Mouse (Mus musculus): ENCODE data around the gene Pdzrn4. TPM values are rescaled to one million over a fixed set of nuclear protein-coding genes. Genes with fewer than 3 reads are reported as not detected.

Gene Pdzrn4
- polyA plus RNA-seq, 1 experiment from 2014 or later = not detected

DNA sequence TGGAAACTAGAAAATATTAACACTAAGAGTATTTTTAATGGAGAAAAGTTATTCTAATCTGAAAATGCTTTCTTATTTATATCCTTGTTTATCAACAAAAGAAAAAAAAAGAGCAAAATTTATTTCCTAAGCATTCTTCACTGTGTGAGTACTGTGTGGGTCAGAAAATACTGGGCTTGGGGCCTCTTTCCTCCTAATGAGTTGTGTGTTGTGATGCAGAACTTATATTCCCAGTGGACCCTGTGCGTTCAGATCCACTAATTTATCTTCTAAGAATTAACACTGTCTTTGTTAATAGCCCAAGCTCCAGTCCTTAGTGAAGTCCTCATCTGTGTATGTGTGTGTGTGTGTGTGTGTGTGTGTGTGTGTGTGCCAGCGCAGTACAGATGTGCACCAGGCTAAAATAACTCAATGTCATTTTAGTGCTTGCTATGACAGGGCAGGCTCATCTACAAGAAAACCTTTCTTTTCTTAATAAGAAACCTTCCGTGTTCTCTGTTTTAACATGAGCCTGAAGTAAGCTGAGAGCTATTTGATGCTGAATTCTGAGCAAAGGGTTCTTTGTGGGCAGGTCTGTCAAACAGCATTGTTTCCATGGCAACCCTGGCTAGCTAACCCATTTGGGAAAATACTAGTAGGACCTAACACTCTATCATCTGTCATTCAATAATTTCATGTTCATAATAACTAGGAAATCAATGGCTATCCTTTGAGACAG is 174.0 kb downstream of the Pdzrn4 start:
- Histone ChIP-seq H3K9ac (replicated peaks) (no peak overlapping the region), H3K36me3 (replicated peaks; ENCODE audit: insufficient read depth, low read length) (no peaks in the 10 kb centered on the region), H3K27me3 (ENCODE audit: insufficient read depth, low read length) (no peaks in the 10 kb centered on the region), H3K4me1 (ENCODE audit: insufficient read depth) (no peaks in the 10 kb centered on the region), H3K4me2 (ENCODE audit: low read depth, low read length) (no peak overlapping the region), H3K9me3 (ENCODE audit: low read length) (no peaks in the 10 kb centered on the region), H3K27ac (ENCODE audit: low read depth) (no peak overlapping the region), H3K4me3 (ENCODE audit: low read depth, low read length) (no peak overlapping the region)
- ATAC-seq (no peak), DNase-seq (no peak)
- WGBS (ENCODE audit: insufficient replicate concordance) = 79% methylated on average over 3 of the region's 3 CpGs
- TF ChIP-seq CTCF (IDR thresholded peaks at IDR 0.05; ENCODE audit: low read depth) = no peak

- DNase-seq = no peak
- 62% methylated on average over 5 of the region's 5 CpGs for WGBS (ENCODE audit: insufficient replicate concordance)
Measured at GRCm38 (mm10) chr15:92571244-92571539, 174.5 kb downstream of the Pdzrn4 start.

GRCm38 (mm10) chr15:92577476-92577875 is 180.8 kb downstream of the Pdzrn4 start:
- WGBS (ENCODE audit: insufficient replicate concordance) = 76% methylated on average over 11 of the region's 11 CpGs
- H3K27ac ChIP-seq (ENCODE audit: low read depth) = no peak overlapping the region
- no peak for DNase-seq
- H3K27me3 ChIP-seq (ENCODE audit: insufficient read depth, low read length) = no peaks in the 10 kb centered on the region
- TF ChIP-seq EP300 (IDR thresholded peaks at IDR 0.05; ENCODE audit: low read depth) (no peak), CTCF (IDR thresholded peaks at IDR 0.05; ENCODE audit: low read depth) (no peak)
- no peaks in the 10 kb centered on the region for H3K9me3 ChIP-seq (ENCODE audit: low read length)
- H3K4me1 ChIP-seq (ENCODE audit: insufficient read depth) = no peaks in the 10 kb centered on the region
- H3K4me2 ChIP-seq (ENCODE audit: low read depth, low read length) = no peak overlapping the region
- H3K4me3 ChIP-seq (ENCODE audit: low read depth, low read length) = no peak overlapping the region
- H3K36me3 ChIP-seq (replicated peaks; ENCODE audit: insufficient read depth, low read length) = no peaks in the 10 kb centered on the region
- no peak for ATAC-seq
- no peak overlapping the region for H3K9ac ChIP-seq (replicated peaks)

More at GRCm38 (mm10) chr15:92571244-92571539, 174.5 kb downstream of the Pdzrn4 start:
- TF ChIP-seq EP300 (IDR thresholded peaks at IDR 0.05; ENCODE audit: low read depth) (no peak), CTCF (IDR thresholded peaks at IDR 0.05; ENCODE audit: low read depth) (no peak)
- Histone ChIP-seq H3K4me1 (ENCODE audit: insufficient read depth) (no peaks in the 10 kb centered on the region), H3K27ac (ENCODE audit: low read depth) (no peak overlapping the region), H3K27me3 (ENCODE audit: insufficient read depth, low read length) (no peaks in the 10 kb centered on the region), H3K36me3 (replicated peaks; ENCODE audit: insufficient read depth, low read length) (no peaks in the 10 kb centered on the region), H3K9me3 (ENCODE audit: low read length) (no peaks in the 10 kb centered on the region), H3K9ac (replicated peaks) (no peak overlapping the region), H3K4me3 (ENCODE audit: low read depth, low read length) (no peak overlapping the region), H3K4me2 (ENCODE audit: low read depth, low read length) (no peak overlapping the region)
- no peak for ATAC-seq

DNA sequence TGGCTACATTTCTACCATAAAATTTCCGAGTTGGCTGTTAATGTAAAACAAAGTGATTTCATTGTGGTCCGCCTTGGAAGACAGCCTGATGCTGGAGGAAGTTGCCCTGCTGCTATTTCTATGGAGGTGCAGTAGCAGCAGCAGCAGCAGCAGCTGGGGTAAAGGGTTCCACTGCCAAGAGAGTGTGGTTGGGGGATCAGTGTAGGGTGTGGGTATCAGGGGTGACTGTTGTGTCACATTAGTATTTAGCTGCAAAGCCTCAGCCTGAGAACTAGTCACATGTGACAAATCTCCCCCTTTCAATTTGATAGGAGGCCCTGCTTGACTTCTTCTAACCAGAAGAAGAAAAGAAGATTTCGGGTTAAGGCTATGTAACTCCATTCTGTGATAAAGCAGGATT is 183.5 kb downstream of the Pdzrn4 start:
- DNase-seq (no peak), ATAC-seq (no peak)
- H3K9ac ChIP-seq (replicated peaks) = no peak overlapping the region
- H3K36me3 ChIP-seq (replicated peaks; ENCODE audit: insufficient read depth, low read length) = no peaks in the 10 kb centered on the region
- no peak overlapping the region for H3K4me3 ChIP-seq (ENCODE audit: low read depth, low read length)
- H3K4me1 ChIP-seq (ENCODE audit: insufficient read depth) = no peaks in the 10 kb centered on the region
- 61% methylated on average over 3 of the region's 3 CpGs for WGBS (ENCODE audit: insufficient replicate concordance)
- no peaks in the 10 kb centered on the region for H3K27me3 ChIP-seq (ENCODE audit: insufficient read depth, low read length)
- no peak for TF ChIP-seq EP300 (IDR thresholded peaks at IDR 0.05; ENCODE audit: low read depth)
- TF ChIP-seq CTCF (IDR thresholded peaks at IDR 0.05; ENCODE audit: low read depth) = no peak
- H3K4me2 ChIP-seq (ENCODE audit: low read depth, low read length) = no peak overlapping the region
- H3K9me3 ChIP-seq (ENCODE audit: low read length) = no peaks in the 10 kb centered on the region
- H3K27ac ChIP-seq (ENCODE audit: low read depth) = no peak overlapping the region

DNA sequence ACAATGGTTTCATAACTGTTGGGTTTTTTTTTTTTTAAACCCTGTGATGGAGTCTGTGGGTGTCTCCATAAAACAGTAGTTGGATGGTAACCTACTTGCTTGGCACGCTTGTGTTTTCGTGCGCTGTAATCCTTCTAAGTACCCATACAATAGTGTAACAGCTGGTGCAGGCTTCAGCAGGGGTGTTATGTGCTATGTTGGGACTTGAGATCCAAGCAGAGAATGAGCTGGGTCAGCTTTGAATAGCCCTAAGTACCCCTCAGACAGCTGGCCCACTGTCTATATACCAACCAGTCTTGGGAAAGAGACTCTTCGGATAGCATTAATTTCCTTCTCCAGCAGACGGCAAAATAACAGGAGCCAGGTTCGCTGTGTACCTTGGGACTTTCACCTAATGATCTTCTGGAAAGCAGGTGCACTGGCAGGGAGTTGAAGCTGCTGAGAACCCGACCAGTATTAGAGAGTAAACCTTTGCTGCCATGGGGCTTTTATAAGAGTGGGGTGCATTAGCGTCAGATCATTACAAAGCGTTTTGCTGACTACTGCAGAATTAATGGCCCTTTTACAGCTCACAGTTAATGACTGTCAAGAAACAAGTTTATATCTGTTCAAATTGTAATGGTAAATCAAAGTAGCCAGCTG is 184.2 kb downstream of the Pdzrn4 start:
- Histone ChIP-seq H3K4me1 (ENCODE audit: insufficient read depth) (no peaks in the 10 kb centered on the region), H3K9ac (replicated peaks) (no peak overlapping the region), H3K27ac (ENCODE audit: low read depth) (no peak overlapping the region), H3K27me3 (ENCODE audit: insufficient read depth, low read length) (no peaks in the 10 kb centered on the region), H3K4me3 (ENCODE audit: low read depth, low read length) (no peak overlapping the region), H3K4me2 (ENCODE audit: low read depth, low read length) (no peak overlapping the region), H3K36me3 (replicated peaks; ENCODE audit: insufficient read depth, low read length) (no peaks in the 10 kb centered on the region), H3K9me3 (ENCODE audit: low read length) (no peaks in the 10 kb centered on the region)
- no peak for ATAC-seq
- no peak for DNase-seq
- 79% methylated on average over 9 of the region's 9 CpGs for WGBS (ENCODE audit: insufficient replicate concordance)
- TF ChIP-seq CTCF (IDR thresholded peaks at IDR 0.05; ENCODE audit: low read depth) = no peak
- TF ChIP-seq EP300 (IDR thresholded peaks at IDR 0.05; ENCODE audit: low read depth) = no peak

DNA sequence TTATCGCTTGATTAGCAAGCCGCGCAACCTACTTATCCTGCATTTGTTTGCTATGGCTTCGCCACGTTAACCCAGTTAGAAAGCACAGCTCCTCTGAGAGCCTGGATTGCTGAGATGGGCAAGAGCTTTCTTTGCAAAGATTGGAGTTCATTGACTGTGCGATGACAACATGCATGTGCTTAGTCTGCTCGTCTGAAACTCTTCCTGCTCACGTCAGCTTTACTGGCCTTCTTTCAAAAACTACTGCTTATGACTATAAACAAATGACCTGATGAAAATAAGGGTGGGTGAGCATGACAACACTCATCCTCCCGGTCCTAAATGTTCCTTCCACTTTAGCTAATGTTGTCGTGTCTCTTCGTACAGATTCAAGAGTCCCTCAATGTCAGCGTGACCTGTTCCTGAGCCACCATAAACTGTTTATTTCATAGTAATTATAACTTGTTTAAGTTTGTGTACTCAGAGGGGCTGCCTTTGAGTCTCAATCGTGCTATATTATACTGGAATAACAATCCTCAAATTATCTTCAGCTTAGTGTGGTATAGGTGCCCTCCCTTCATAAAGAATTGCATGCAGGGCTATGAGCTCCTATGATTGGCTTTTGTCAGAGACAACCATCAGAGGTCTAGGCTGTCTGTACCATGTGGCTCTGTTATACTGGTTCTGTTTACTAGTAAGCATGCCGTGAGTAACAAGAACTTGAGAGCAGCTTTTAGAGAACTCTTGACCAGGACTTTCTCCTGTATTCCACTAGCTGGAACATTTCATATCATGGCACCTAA is 187.9 kb downstream of the Pdzrn4 start:
- no peak overlapping the region for H3K4me2 ChIP-seq (ENCODE audit: low read depth, low read length)

More for the DNA sequence above, 187.9 kb downstream of the Pdzrn4 start:
- H3K4me3 ChIP-seq (ENCODE audit: low read depth, low read length) = no peak overlapping the region
- TF ChIP-seq EP300 (IDR thresholded peaks at IDR 0.05; ENCODE audit: low read depth) (no peak), CTCF (IDR thresholded peaks at IDR 0.05; ENCODE audit: low read depth) (no peak)
- ATAC-seq (no peak), DNase-seq (no peak)
- 77% methylated on average over 14 of the region's 14 CpGs for WGBS (ENCODE audit: insufficient replicate concordance)
- no peaks in the 10 kb centered on the region for H3K36me3 ChIP-seq (replicated peaks; ENCODE audit: insufficient read depth, low read length)
- no peaks in the 10 kb centered on the region for H3K27me3 ChIP-seq (ENCODE audit: insufficient read depth, low read length)
- no peaks in the 10 kb centered on the region for H3K4me1 ChIP-seq (ENCODE audit: insufficient read depth)
- no peak overlapping the region for H3K27ac ChIP-seq (ENCODE audit: low read depth)
- no peaks in the 10 kb centered on the region for H3K9me3 ChIP-seq (ENCODE audit: low read length)
- no peak overlapping the region for H3K9ac ChIP-seq (replicated peaks)
